Mouse (Mus musculus): ENCODE data around the gene Zfp691.

- TF ChIP-seq CHD2 (IDR thresholded peaks at IDR 0.05; ENCODE audit: low read depth, low read length): no peak
- TF ChIP-seq ZC3H11A (IDR thresholded peaks at IDR 0.05; ENCODE audit: borderline replicate concordance, low read depth, low read length): no peak
- no peak for TF ChIP-seq HCFC1 (IDR thresholded peaks at IDR 0.05; ENCODE audit: borderline replicate concordance, insufficient read depth, low read length)
- no peak for TF ChIP-seq MAFK (IDR thresholded peaks at IDR 0.05; ENCODE audit: insufficient read depth, low read depth, low read length)
These were observed 31.6 kb downstream of the Zfp691 start for GRCm38 (mm10) chr4:119142230-119142871.

Data from ES-E14 (cell line).